Mouse (Mus musculus) left cerebral cortex, adult 11 months (tissue): ENCODE measurements around the gene Glyatl3.

Experiments
- DNase-seq: peaks from one replicate; pipeline ENCODE4 v3.0.0; 2022; ENCODE audit warnings: low spot score

The Glyatl3 gene

DNA sequence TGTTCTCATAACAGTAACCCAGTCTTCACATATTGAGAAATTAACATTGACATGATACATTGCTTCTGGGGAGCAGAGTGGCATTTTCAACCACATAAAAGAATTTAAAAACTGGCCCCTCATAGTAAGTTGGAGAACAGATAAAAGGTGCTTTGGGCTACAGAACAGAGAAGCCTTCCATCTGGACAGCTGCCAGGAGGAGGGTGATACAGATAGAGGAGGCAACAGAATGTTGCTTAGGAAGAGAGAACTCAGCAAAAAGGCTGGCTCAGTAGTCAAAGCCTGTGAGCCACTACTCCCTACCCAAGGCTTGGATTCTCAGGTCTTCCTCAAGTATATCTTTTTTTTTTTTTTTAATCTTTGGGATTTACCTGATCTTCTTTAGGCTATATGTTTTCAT, 59.1 kb downstream of the Glyatl3 start:
- no peak for DNase-seq
